Mouse (Mus musculus) testis, postnatal 14 days (tissue): ENCODE results near the gene Gm21518.
"Not testable (repeated sequence)": the region's sequence is repeated elsewhere in the genome, so short reads cannot be mapped to it uniquely, and the experiment has no call there.

ENCODE experiments used
- DNase-seq: peaks from one replicate; pipeline ENCODE4 v3.0.0; 2021; ENCODE audit warnings: low spot score

Gene Gm21518

DNA sequence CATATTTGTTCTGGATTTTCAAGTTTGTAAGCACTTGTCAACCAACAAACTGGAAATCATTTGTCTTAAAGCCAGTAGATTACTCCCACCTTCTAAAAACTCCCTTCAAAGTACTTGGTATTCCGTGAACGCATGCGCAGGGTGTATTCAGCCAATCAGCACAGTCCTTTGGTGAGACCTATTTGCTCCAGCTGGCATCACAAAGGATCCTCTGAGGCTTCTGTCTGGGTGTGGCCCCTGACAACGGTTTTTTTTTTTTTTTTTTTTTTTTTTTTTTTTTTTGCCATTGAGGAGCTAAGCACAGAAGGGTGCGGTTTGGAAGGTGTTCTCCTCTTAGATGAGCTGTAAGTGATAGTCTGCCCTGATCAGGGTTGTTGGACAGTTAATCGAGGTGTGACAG lies at the start of gene Gm21518:
TSS of gene Gm21518 (plus strand) at position 301 of the 400 bp plus-strand sequence.
- not testable (repeated sequence) for DNase-seq
